Mouse (Mus musculus) midbrain, embryonic 16.5 days (tissue): ENCODE measurements at regions not wholly inside any gene's neighbourhood (a gene's known extent, or its start where the extent isn't known, plus 50 kb on each side); places are given as distances from the start of the nearest gene placed in this dataset.

Experiments used
- ATAC-seq: fragments of 200-750 bp; cut with Nextera tagmentation; 2 replicates; pipeline ENCODE4 v1.8.0; 2017; ENCODE audit warnings: moderate TSS enrichment
- H3K27ac ChIP-seq: fragments of 300-500 bp; sonication (generic); 2 replicates; pipeline ENCODE4 v1.5.1; 2014; ENCODE audit warnings: mild to moderate bottlenecking, low read length, mixed read lengths
- H3K27me3 ChIP-seq: fragments of 300-500 bp; sonication (generic); 2 replicates; pipeline ENCODE4 v1.6.1; 2014; ENCODE audit warnings: low read depth, low read length, mixed read lengths; ENCODE audit not compliant: control insufficient read depth, insufficient read depth
- H3K36me3 ChIP-seq: fragments of 300-500 bp; sonication (generic); 2 replicates; pipeline ENCODE4 v1.6.1; 2014; ENCODE audit warnings: mild to moderate bottlenecking, low read length, moderate library complexity, mixed read lengths; ENCODE audit not compliant: control insufficient read depth, insufficient read depth
- H3K4me1 ChIP-seq: fragments of 300-500 bp; sonication (generic); 2 replicates; pipeline ENCODE4 v1.6.1; 2014; ENCODE audit warnings: mild to moderate bottlenecking, low read length, mixed read lengths; ENCODE audit not compliant: control insufficient read depth, insufficient read depth
- H3K4me2 ChIP-seq: fragments of 300-500 bp; sonication (generic); 2 replicates; pipeline ENCODE4 v1.6.1; 2014; ENCODE audit warnings: mild to moderate bottlenecking, low read length, mixed read lengths
- H3K4me3 ChIP-seq: fragments of 300-500 bp; sonication (generic); 2 replicates; pipeline ENCODE4 v1.5.1; 2014; ENCODE audit warnings: low read depth, mild to moderate bottlenecking, low read length, moderate library complexity, mixed read lengths
- H3K9ac ChIP-seq: fragments of 300-500 bp; sonication (generic); 2 replicates; pipeline ENCODE4 v1.6.1; 2014; ENCODE audit warnings: low read depth, low read length, mixed read lengths
- H3K9me3 ChIP-seq: fragments of 300-500 bp; sonication (generic); replicated peaks from 2 replicates; pipeline ENCODE4 v1.6.1; 2014; ENCODE audit warnings: mild to moderate bottlenecking, low read length, mixed read lengths; ENCODE audit not compliant: control insufficient read depth, poor library complexity, severe bottlenecking
- WGBS: fragments of 180-500 bp; shearing (Covaris S2); extraction: QIAGEN DNeasy Blood & Tissue Kit; methylation state at CpG from one replicate; pipeline ENCODE4 v1.1.7; 2014; 5-methylcytosine and 5-hydroxymethylcytosine counted together

GRCm38 (mm10) chr4:140433744-140434542 lies 187.4 kb upstream of the Igsf21 start:
- WGBS = 59% methylated on average over 11 of the region's 11 CpGs
- Histone ChIP-seq H3K27ac (no peak overlapping the region), H3K27me3 (no peaks in the 10 kb centered on the region), H3K36me3 (no peaks in the 10 kb centered on the region), H3K9me3 (no peaks in the 10 kb centered on the region), H3K4me1 (0 out of 2 replicates have a peak, but pooled peaks cover 2% of the 10 kb centered on the region), H3K4me3 (no peak overlapping the region), H3K9ac (no peak overlapping the region), H3K4me2 (no peak overlapping the region)
- no peak for ATAC-seq

DNA sequence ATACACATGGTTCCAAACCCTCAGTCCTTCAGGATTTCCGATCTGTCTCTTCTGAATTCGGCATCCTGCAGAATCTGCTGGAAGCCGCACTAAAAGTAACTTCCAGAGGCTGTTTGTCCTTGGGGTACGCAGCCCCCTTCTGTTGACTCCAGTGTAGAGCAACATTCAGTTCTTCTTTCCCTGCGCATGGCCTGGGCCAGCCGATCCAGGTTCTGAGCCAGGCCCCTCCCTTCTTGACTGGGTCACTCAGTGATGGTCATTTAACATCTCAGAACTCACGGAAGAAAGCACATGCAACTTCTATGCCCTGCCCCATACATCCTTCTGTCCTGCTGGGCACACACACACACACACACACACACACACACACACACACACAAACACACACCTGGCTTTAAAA lies 185.5 kb upstream of the Igsf21 start:
- Histone ChIP-seq H3K27me3 (no peaks in the 10 kb centered on the region), H3K4me2 (no peak overlapping the region), H3K4me1 (0 out of 2 replicates have a peak, but pooled peaks cover 2% of the 10 kb centered on the region), H3K9ac (no peak overlapping the region), H3K9me3 (no peaks in the 10 kb centered on the region), H3K27ac (no peak overlapping the region), H3K4me3 (no peak overlapping the region), H3K36me3 (no peaks in the 10 kb centered on the region)
- ATAC-seq = no peak
- WGBS = 78% methylated on average over 7 of the region's 7 CpGs

DNA sequence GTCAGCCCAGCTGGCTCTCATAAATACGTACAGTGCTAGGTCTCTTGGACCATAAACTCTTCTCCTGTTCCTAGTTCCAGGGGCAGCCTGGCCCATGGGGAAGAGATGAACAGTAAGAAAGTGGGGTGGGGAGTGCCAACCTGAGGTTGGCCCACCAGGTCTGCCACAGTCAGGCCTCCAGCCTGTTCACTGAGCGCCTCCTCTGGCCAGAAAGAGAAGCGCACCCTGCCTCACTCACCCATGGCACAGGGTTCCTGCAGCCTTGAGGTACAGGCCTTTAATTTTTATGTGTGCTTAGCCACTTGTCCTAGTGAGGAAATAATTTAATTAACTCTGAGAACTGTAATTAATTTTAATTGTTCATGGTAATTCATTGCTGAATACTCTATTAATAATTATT lies 180.5 kb upstream of the Igsf21 start:
- Histone ChIP-seq H3K4me3 (no peak overlapping the region), H3K4me2 (no peak overlapping the region), H3K27me3 (no peaks in the 10 kb centered on the region), H3K4me1 (no peaks in the 10 kb centered on the region), H3K9me3 (no peaks in the 10 kb centered on the region), H3K36me3 (no peaks in the 10 kb centered on the region), H3K9ac (no peak overlapping the region), H3K27ac (no peak overlapping the region)
- 76% methylated on average over 3 of the region's 3 CpGs for WGBS
- ATAC-seq = no peak

DNA sequence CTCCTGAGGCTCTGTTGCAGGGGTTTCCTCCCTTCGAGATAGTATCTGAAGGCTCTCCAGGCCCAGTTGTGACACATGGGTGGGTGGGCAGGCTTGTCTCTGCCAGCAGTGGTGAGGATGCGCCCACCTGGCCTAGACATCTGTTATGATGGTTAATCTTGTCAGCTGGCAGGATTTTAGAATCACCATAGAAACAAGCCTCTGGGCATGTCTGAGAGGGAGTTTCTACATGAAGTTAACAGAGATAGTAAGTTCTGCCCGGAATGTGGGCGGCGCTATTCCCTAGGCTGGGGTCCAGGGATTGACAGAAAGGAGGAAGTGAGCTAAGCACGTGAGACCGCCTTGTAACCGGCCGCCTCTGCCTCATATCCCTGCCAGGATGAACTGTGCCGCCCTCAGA lies 177.2 kb upstream of the Igsf21 start:
- Histone ChIP-seq H3K9me3 (no peaks in the 10 kb centered on the region), H3K27ac (no peak overlapping the region), H3K4me3 (no peak overlapping the region), H3K36me3 (no peaks in the 10 kb centered on the region), H3K9ac (no peak overlapping the region), H3K4me2 (no peak overlapping the region), H3K4me1 (no peaks in the 10 kb centered on the region), H3K27me3 (no peaks in the 10 kb centered on the region)
- WGBS = 92% methylated on average over 10 of the region's 10 CpGs
- no peak for ATAC-seq

- Histone ChIP-seq H3K27me3 (no peaks in the 10 kb centered on the region), H3K9me3 (no peaks in the 10 kb centered on the region), H3K4me3 (no peak overlapping the region), H3K27ac (no peak overlapping the region), H3K4me2 (no peak overlapping the region), H3K4me1 (no peaks in the 10 kb centered on the region), H3K9ac (no peak overlapping the region), H3K36me3 (no peaks in the 10 kb centered on the region)
- 62% methylated on average over 7 of the region's 7 CpGs for WGBS
- no peak for ATAC-seq
Measured at GRCm38 (mm10) chr4:140421926-140422585, 175.5 kb upstream of the Igsf21 start.

GRCm38 (mm10) chr4:140419720-140420412 lies 173.3 kb upstream of the Igsf21 start:
- H3K9ac ChIP-seq = no peak overlapping the region
- no peaks in the 10 kb centered on the region for H3K36me3 ChIP-seq
- ATAC-seq = no peak
- WGBS = 74% methylated on average over 15 of the region's 15 CpGs
- no peaks in the 10 kb centered on the region for H3K9me3 ChIP-seq
- no peaks in the 10 kb centered on the region for H3K27me3 ChIP-seq
- no peaks in the 10 kb centered on the region for H3K4me1 ChIP-seq
- no peak overlapping the region for H3K4me3 ChIP-seq
- H3K4me2 ChIP-seq = no peak overlapping the region
- H3K27ac ChIP-seq = no peak overlapping the region

DNA sequence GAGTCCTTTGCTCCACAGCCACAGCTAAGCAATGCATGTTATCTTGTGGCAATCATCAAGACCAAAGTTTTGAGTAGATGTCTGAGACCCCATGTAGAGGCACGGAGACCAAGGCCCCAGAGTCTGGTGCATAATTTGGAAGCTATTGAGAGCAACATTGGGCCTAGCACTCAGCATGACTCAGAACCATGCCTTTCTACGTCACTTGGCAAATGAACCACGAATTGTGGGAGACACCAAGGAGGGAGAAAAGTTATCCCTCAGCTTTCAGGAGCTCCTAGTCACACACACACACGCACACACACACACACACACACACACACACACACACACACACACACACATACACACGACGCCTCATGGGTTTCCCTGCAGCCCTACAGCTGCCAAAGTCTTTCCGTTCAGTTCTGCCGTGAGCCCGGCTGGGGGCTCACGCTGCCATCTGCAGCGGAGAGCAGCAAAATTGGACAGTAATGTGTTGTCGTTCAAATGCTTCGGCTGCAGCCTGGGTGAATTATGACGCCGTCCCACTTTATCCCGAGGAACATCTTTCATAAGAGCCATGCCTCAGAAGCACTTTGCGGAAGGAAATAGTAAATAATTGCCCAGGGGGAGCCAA lies 165.8 kb upstream of the Igsf21 start:
- no peak for ATAC-seq

DNA sequence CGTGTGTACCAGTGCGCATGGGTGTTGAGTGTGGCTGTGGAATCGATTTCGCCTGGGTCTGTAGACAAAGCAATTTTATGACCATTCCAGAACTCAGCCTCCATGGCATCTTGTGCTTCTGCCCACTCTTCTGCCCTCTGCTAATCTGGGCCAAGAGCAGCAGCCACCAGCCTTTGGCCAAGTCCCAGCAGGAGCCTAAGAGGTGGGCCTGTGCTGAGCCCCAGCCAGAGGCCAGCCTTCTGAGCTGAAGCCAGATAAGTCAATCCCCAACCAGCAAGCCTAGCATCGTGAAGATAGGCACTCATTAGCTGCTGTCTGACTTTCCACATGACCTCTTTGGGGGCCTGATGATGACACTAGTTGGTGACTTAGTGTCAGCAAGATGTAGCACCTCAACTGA lies 161.9 kb upstream of the Igsf21 start:
- Histone ChIP-seq H3K9me3 (no peaks in the 10 kb centered on the region), H3K27ac (no peak overlapping the region), H3K36me3 (no peaks in the 10 kb centered on the region), H3K4me1 (peaks cover 8% of the 10 kb centered on the region), H3K27me3 (no peaks in the 10 kb centered on the region), H3K4me2 (no peak overlapping the region), H3K4me3 (no peak overlapping the region), H3K9ac (no peak overlapping the region)
- ATAC-seq = no peak
- 88% methylated on average over 5 of the region's 5 CpGs for WGBS

More for the DNA sequence above, 165.8 kb upstream of the Igsf21 start:
- H3K9me3 ChIP-seq = no peaks in the 10 kb centered on the region
- no peak overlapping the region for H3K4me3 ChIP-seq
- 0 out of 2 replicates have a peak, but pooled peaks cover 3% of the 10 kb centered on the region for H3K4me1 ChIP-seq
- no peaks in the 10 kb centered on the region for H3K36me3 ChIP-seq
- H3K27ac ChIP-seq = no peak overlapping the region
- WGBS = 61% methylated on average over 16 of the region's 17 CpGs
- no peaks in the 10 kb centered on the region for H3K27me3 ChIP-seq
- H3K9ac ChIP-seq = no peak overlapping the region
- H3K4me2 ChIP-seq = no peak overlapping the region
